Mouse (Mus musculus) embryonic facial prominence, embryonic 14.5 days (tissue): Measurements from ENCODE around the gene Pgghg. TPM values are rescaled to one million over a fixed set of nuclear protein-coding genes. Genes with fewer than 3 reads are reported as not detected.

ENCODE experiments used
- ATAC-seq: fragments of 200-750 bp; cut with Nextera tagmentation; 2 replicates; pipeline ENCODE4 v1.8.0; 2017; ENCODE audit warnings: low read depth, moderate number of reproducible peaks, moderate TSS enrichment
- DNase-seq: peaks from one replicate; pipeline ENCODE4 v3.0.0-alpha.2; 2015; ENCODE audit warnings: low spot score
- H3K27ac ChIP-seq: fragments of 300-500 bp; sonication (generic); replicated peaks from 2 replicates; pipeline ENCODE4 v1.5.1; 2014; ENCODE audit warnings: low read depth, mild to moderate bottlenecking, low read length, moderate library complexity
- H3K27me3 ChIP-seq: fragments of 300-500 bp; sonication (generic); replicated peaks from 2 replicates; pipeline ENCODE4 v1.6.1; 2014; ENCODE audit warnings: low read length; ENCODE audit not compliant: control insufficient read depth, insufficient read depth
- H3K36me3 ChIP-seq: fragments of 300-500 bp; sonication (generic); 2 replicates; pipeline ENCODE4 v1.6.1; 2014; ENCODE audit warnings: low read length, mixed read lengths; ENCODE audit not compliant: control insufficient read depth, insufficient read depth
- H3K4me1 ChIP-seq: fragments of 300-500 bp; sonication (generic); 2 replicates; pipeline ENCODE4 v1.6.1; 2014; ENCODE audit warnings: antibody characterized with exemption, low read length; ENCODE audit not compliant: control insufficient read depth, insufficient read depth
- H3K4me2 ChIP-seq: fragments of 300-500 bp; sonication (generic); 2 replicates; pipeline ENCODE4 v1.6.1; 2014; ENCODE audit warnings: low read depth, mild to moderate bottlenecking, low read length, moderate library complexity, mixed read lengths
- H3K4me3 ChIP-seq: fragments of 300-500 bp; sonication (generic); 2 replicates; pipeline ENCODE4 v1.5.1; 2014; ENCODE audit warnings: low read depth, mild to moderate bottlenecking, low read length
- H3K9ac ChIP-seq: fragments of 300-500 bp; sonication (generic); 2 replicates; pipeline ENCODE4 v1.6.1; 2014; ENCODE audit warnings: low read depth, mild to moderate bottlenecking, low read length, moderate library complexity, mixed read lengths
- H3K9me3 ChIP-seq: fragments of 300-500 bp; sonication (generic); 2 replicates; pipeline ENCODE4 v1.6.1; 2016; ENCODE audit warnings: low read length; ENCODE audit not compliant: control insufficient read depth
- WGBS: fragments of 180-500 bp; shearing (Covaris S2); extraction: QIAGEN DNeasy Blood & Tissue Kit; methylation state at CpG from one replicate; pipeline ENCODE4 v1.1.7; 2014; 5-methylcytosine and 5-hydroxymethylcytosine counted together
- polyA plus RNA-seq: library from polyadenylated mRNA; unstranded; fragments of >200 nt; fragmentation: Nextera tagmentation; extraction: Ambion mirVana; gene quantifications from 2 replicates; pipeline ENCODE4 v1.2.1, GENCODE M21; 2014

Gene Pgghg
- polyA plus RNA-seq, 1 experiment from 2014 or later: 22.7 TPM

- H3K9ac ChIP-seq: no peak overlapping the region
- ATAC-seq (no peak), DNase-seq (no peak)
- H3K4me1 ChIP-seq: no peaks in the 10 kb centered on the region
- H3K27ac ChIP-seq: no peak overlapping the region
- no peaks in the 10 kb centered on the region for H3K27me3 ChIP-seq
- H3K4me3 ChIP-seq: no peak overlapping the region
- WGBS: 73% methylated on average over 2 of the region's 2 CpGs
- H3K4me2 ChIP-seq: no peak overlapping the region
- H3K9me3 ChIP-seq: no peaks in the 10 kb centered on the region
- no peaks in the 10 kb centered on the region for H3K36me3 ChIP-seq
Observed at GRCm38 (mm10) chr7:140905642-140906081, 35.5 kb upstream of the Pgghg start.

- Histone ChIP-seq H3K9ac (no peak overlapping the region), H3K27ac (no peak overlapping the region), H3K27me3 (no peaks in the 10 kb centered on the region), H3K4me3 (no peak overlapping the region), H3K4me2 (no peak overlapping the region), H3K36me3 (no peaks in the 10 kb centered on the region), H3K4me1 (no peaks in the 10 kb centered on the region), H3K9me3 (no peaks in the 10 kb centered on the region)
- no peak for DNase-seq
- ATAC-seq: no peak
- 79% methylated on average over 13 of the region's 13 CpGs for WGBS
Observed at GRCm38 (mm10) chr7:140907131-140907530, 34.1 kb upstream of the Pgghg start.

GRCm38 (mm10) chr7:140907697-140908096, 33.5 kb upstream of the Pgghg start:
- Histone ChIP-seq H3K27me3 (no peaks in the 10 kb centered on the region), H3K9me3 (no peaks in the 10 kb centered on the region), H3K4me1 (no peaks in the 10 kb centered on the region), H3K4me3 (no peak overlapping the region), H3K27ac (no peak overlapping the region), H3K36me3 (no peaks in the 10 kb centered on the region), H3K4me2 (no peak overlapping the region), H3K9ac (no peak overlapping the region)
- WGBS: 79% methylated on average over 7 of the region's 7 CpGs
- ATAC-seq (no peak), DNase-seq (no peak)

- ATAC-seq: no peak
- Histone ChIP-seq H3K27me3 (no peaks in the 10 kb centered on the region), H3K27ac (no peak overlapping the region), H3K9ac (0 out of 2 replicates have a peak overlapping the region, but pooled peaks have one; percentile 55), H3K4me1 (no peaks in the 10 kb centered on the region), H3K4me3 (0 out of 2 replicates have a peak overlapping the region, but pooled peaks have one; percentile 44), H3K9me3 (no peaks in the 10 kb centered on the region), H3K36me3 (no peaks in the 10 kb centered on the region), H3K4me2 (peak overlapping the region; percentile 89; the same call in 1 of the 2 replicates)
- WGBS: 52% methylated on average over 7 of the region's 7 CpGs
- no peak for DNase-seq
Observed at GRCm38 (mm10) chr7:140908181-140908580, 33.0 kb upstream of the Pgghg start.

GRCm38 (mm10) chr7:140908634-140909107, 32.5 kb upstream of the Pgghg start:
- H3K4me3 ChIP-seq: peak overlapping the region; percentile 44
- H3K9ac ChIP-seq: peak overlapping the region; percentile 55; the same call in 1 of the 2 replicates
- no peaks in the 10 kb centered on the region for H3K4me1 ChIP-seq
- WGBS: 3% methylated on average over 19 of the region's 19 CpGs
- H3K4me2 ChIP-seq: peak overlapping the region; percentile 89
- DNase-seq (peak; percentile 85), ATAC-seq (peak; percentile 82)
- H3K36me3 ChIP-seq: no peaks in the 10 kb centered on the region
- H3K27ac ChIP-seq: no peak overlapping the region
- no peaks in the 10 kb centered on the region for H3K27me3 ChIP-seq
- H3K9me3 ChIP-seq: no peaks in the 10 kb centered on the region

GRCm38 (mm10) chr7:140912293-140912692, 28.9 kb upstream of the Pgghg start:
- H3K27ac ChIP-seq: no peak overlapping the region
- H3K27me3 ChIP-seq: no peaks in the 10 kb centered on the region
- 60% methylated on average over 3 of the region's 3 CpGs for WGBS
- ATAC-seq (no peak), DNase-seq (no peak)
- no peaks in the 10 kb centered on the region for H3K4me1 ChIP-seq
- no peaks in the 10 kb centered on the region for H3K36me3 ChIP-seq
- H3K4me2 ChIP-seq: no peak overlapping the region
- no peak overlapping the region for H3K4me3 ChIP-seq
- no peak overlapping the region for H3K9ac ChIP-seq
- no peaks in the 10 kb centered on the region for H3K9me3 ChIP-seq

GRCm38 (mm10) chr7:140912846-140913482, 28.2 kb upstream of the Pgghg start:
- H3K27me3 ChIP-seq: no peaks in the 10 kb centered on the region; the same call in 1 of the 2 replicates
- no peak overlapping the region for H3K4me2 ChIP-seq

GRCm38 (mm10) chr7:140914031-140914690, 27.0 kb upstream of the Pgghg start:
- DNase-seq: no peak
- no peak overlapping the region for H3K4me2 ChIP-seq
- H3K9me3 ChIP-seq: no peaks in the 10 kb centered on the region
- peaks cover 3% of the 10 kb centered on the region for H3K27me3 ChIP-seq
- H3K4me3 ChIP-seq: no peak overlapping the region
- H3K36me3 ChIP-seq: no peaks in the 10 kb centered on the region
- H3K9ac ChIP-seq: no peak overlapping the region
- ATAC-seq: no peak
- H3K4me1 ChIP-seq: no peaks in the 10 kb centered on the region
- 80% methylated on average over 8 of the region's 8 CpGs for WGBS
- H3K27ac ChIP-seq: no peak overlapping the region

More at GRCm38 (mm10) chr7:140912846-140913482, 28.2 kb upstream of the Pgghg start:
- no peak overlapping the region for H3K4me3 ChIP-seq
- 59% methylated on average over 5 of the region's 5 CpGs for WGBS
- H3K27ac ChIP-seq: no peak overlapping the region
- no peaks in the 10 kb centered on the region for H3K36me3 ChIP-seq
- H3K9ac ChIP-seq: no peak overlapping the region
- no peaks in the 10 kb centered on the region for H3K9me3 ChIP-seq
- DNase-seq (no peak), ATAC-seq (no peak)
- H3K4me1 ChIP-seq: no peaks in the 10 kb centered on the region
